Mouse (Mus musculus): ENCODE data around the gene Nrm. TPM values are rescaled to one million over a fixed set of nuclear protein-coding genes. Genes with fewer than 3 reads are reported as not detected.
A peak's percentile ranks its signal among the peaks of the same experiment; 100 is the strongest.

The Nrm gene
- polyA plus RNA-seq, 1 experiment from 2014 or later, result 33.2 TPM

DNA sequence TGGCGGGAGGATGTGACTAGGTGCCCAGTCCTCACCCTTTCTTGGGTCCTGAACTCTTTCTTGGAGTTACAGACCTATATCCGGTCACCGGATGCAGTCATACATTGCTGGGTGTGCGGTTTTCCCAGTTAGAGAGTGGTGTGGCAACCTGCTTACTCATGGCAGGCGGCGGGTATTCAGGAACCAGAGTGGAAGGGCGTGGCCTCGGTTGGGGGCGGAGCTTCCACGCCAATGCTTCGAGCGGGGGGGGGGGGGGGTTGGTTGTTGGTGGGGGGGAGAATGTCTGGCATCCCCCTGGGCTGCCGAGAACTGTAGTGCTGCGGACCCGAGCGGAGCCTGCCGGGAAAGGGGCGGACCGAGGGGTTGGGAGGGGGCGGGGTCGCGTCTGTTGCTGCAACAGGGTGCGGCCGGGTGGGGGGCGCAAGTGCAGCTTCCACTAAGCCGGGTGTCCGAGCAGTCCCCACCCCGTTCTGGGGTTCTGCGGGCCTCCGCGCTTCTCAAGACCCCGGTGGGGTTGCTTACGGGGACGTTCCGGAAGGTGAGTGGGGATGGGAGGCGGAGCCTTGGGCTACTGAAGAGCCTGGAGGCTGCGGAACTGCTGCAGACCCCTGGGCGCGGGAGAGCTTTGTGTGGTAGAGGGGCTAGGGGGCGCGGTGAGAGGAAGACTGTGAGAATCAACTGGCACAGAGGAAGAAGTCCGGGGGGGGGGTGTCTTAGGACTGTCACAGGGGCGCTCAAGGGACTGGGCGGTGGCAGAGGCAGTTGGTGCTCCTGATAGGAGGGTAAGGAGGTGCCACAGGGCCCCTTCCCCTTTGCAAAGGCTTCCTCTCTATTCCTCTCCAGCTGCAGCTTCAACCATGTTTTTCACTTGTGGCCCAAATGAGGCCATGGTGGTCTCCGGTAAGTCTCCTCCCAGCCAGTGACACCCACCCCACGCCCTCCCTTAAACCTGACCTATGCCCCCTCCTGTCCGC, 37.9 kb upstream of the Nrm start, which contains the start of gene Flot1:
TSS of gene Flot1 (plus strand) at position 267 of the 974 bp plus-strand sequence.
- Histone ChIP-seq H3K27ac (peak within 1 kb of the TSS; percentile 89), H3K4me1 (replicated peaks) (peaks cover 33% of the 10 kb centered on the region), H3K4me3 (replicated peaks) (peak within 1 kb of the TSS; percentile 66), H3K4me2 (replicated peaks) (peak within 1 kb of the TSS; percentile 87), H3K36me3 (peaks cover 28% of the 10 kb centered on the region), H3K9me3 (no peaks in the 10 kb centered on the region), H3K27me3 (peaks cover 26% of the 10 kb centered on the region), H3K9ac (replicated peaks) (peak within 1 kb of the TSS; percentile 80)
- peak; percentile 90 for ATAC-seq
- WGBS, result under 1% methylated on average over 45 of the region's 47 CpGs

DNA sequence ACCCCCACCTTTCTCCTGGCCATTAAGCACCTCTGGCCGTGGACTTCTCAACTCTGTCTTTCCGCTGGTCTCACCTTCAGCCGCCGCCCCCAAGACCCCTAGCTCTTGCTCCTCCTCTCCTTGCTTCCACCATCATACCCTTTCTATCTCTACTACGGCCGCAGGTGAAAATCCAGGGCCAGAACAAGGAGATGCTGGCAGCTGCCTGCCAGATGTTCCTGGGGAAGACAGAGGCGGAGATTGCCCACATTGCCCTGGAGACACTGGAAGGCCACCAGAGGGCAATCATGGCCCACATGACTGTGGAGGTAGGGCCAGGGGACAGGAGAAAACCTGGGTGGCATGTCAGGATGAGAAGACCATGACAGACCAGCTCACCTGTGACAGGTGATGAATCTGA, 36.7 kb upstream of the Nrm start:
- Histone ChIP-seq H3K9ac (replicated peaks) (0 out of 2 replicates have a peak overlapping the region, but pooled peaks have one; percentile 80), H3K4me2 (replicated peaks) (peak overlapping the region; percentile 87), H3K9me3 (no peaks in the 10 kb centered on the region), H3K4me3 (replicated peaks) (peak overlapping the region; percentile 66), H3K27me3 (peaks cover 21% of the 10 kb centered on the region), H3K36me3 (peaks cover 28% of the 10 kb centered on the region), H3K27ac (no peak overlapping the region), H3K4me1 (replicated peaks) (peaks cover 34% of the 10 kb centered on the region)
- WGBS, result 71% methylated on average over 7 of the region's 7 CpGs
- ATAC-seq, result no peak

GRCm38 (mm10) chr17:35825109-35825850, 35.8 kb upstream of the Nrm start:
- 93% methylated on average over 13 of the region's 13 CpGs for WGBS
- Histone ChIP-seq H3K36me3 (peaks cover 28% of the 10 kb centered on the region), H3K27me3 (peaks cover 12% of the 10 kb centered on the region), H3K9ac (replicated peaks) (no peak overlapping the region), H3K9me3 (no peaks in the 10 kb centered on the region), H3K27ac (no peak overlapping the region), H3K4me3 (replicated peaks) (no peak overlapping the region), H3K4me2 (replicated peaks) (no peak overlapping the region), H3K4me1 (replicated peaks) (peaks cover 42% of the 10 kb centered on the region)
- ATAC-seq, result no peak

GRCm38 (mm10) chr17:35829737-35830136, 31.4 kb upstream of the Nrm start:
- Histone ChIP-seq H3K36me3 (peaks cover 59% of the 10 kb centered on the region), H3K4me3 (replicated peaks) (peak overlapping the region; percentile 2; the same call in 1 of the 2 replicates)

GRCm38 (mm10) chr17:35832400-35833238, 28.5 kb upstream of the Nrm start:
- Histone ChIP-seq H3K4me3 (replicated peaks) (no peak overlapping the region), H3K36me3 (peaks cover 58% of the 10 kb centered on the region), H3K4me1 (replicated peaks) (peaks cover 42% of the 10 kb centered on the region), H3K4me2 (replicated peaks) (no peak overlapping the region), H3K27me3 (no peaks in the 10 kb centered on the region), H3K9me3 (no peaks in the 10 kb centered on the region), H3K27ac (peak overlapping the region; percentile 15; the same call in 1 of the 2 replicates), H3K9ac (replicated peaks) (no peak overlapping the region)
- WGBS, result 69% methylated on average over 8 of the region's 8 CpGs
- ATAC-seq, result no peak

More at GRCm38 (mm10) chr17:35829737-35830136, 31.4 kb upstream of the Nrm start:
- Histone ChIP-seq H3K4me1 (replicated peaks) (peaks cover 27% of the 10 kb centered on the region), H3K9me3 (no peaks in the 10 kb centered on the region), H3K27me3 (no peaks in the 10 kb centered on the region), H3K4me2 (replicated peaks) (peak overlapping the region; percentile 15; the same call in 1 of the 2 replicates), H3K9ac (replicated peaks) (no peak overlapping the region), H3K27ac (no peak overlapping the region)
- ATAC-seq, result peak; percentile 75
- 1% methylated on average over 21 of the region's 21 CpGs for WGBS

- peaks cover 51% of the 10 kb centered on the region for H3K36me3 ChIP-seq
- peaks cover 42% of the 10 kb centered on the region for H3K4me1 ChIP-seq (replicated peaks)
- no peak overlapping the region for H3K4me2 ChIP-seq (replicated peaks)
- no peak for ATAC-seq
- H3K27ac ChIP-seq, result 0 out of 2 replicates have a peak overlapping the region, but pooled peaks have one; percentile 16
- 0 out of 2 replicates have a peak overlapping the region, but pooled peaks have one; percentile 3 for H3K4me3 ChIP-seq (replicated peaks)
- no peak overlapping the region for H3K9ac ChIP-seq (replicated peaks)
- H3K9me3 ChIP-seq, result no peaks in the 10 kb centered on the region
- no peaks in the 10 kb centered on the region for H3K27me3 ChIP-seq
- WGBS, result 32% methylated on average over 5 of the region's 5 CpGs
Measured at GRCm38 (mm10) chr17:35833239-35833751, 27.8 kb upstream of the Nrm start.

GRCm38 (mm10) chr17:35833894-35834293, 27.2 kb upstream of the Nrm start:
- Histone ChIP-seq H3K27ac (0 out of 2 replicates have a peak overlapping the region, but pooled peaks have one; percentile 32), H3K4me1 (replicated peaks) (peaks cover 47% of the 10 kb centered on the region)

DNA sequence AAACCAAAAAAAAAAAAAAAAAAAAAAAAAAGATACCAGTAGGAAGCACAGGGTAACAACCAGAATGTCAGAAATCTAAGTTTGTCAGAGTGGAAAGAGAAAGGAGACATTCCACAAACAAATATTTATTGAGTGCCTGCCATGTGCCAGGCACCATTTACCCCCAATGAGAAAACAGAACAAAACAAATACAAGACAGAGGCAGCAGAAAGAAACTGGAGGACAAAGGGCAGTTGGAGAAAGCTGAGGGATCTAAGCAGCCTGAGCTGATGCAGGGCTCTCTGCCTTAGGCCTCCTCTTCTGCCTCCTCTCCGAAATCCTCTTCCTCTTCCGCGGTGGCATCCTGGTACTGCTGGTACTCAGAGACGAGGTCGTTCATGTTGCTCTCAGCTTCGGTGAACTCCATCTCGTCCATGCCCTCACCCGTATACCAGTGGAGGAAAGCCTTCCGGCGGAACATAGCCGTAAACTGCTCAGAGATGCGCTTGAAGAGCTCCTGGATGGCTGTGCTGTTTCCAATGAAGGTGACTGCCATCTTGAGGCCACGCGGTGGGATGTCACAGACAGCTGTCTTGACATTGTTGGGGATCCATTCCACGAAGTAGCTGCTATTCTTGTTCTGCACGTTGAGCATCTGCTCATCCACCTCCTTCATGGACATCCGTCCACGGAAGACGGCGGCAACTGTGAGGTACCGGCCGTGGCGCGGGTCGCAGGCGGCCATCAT, 26.3 kb upstream of the Nrm start:
- Histone ChIP-seq H3K4me1 (replicated peaks) (peaks cover 50% of the 10 kb centered on the region), H3K9me3 (no peaks in the 10 kb centered on the region), H3K27ac (peak overlapping the region; percentile 25; the same call in 1 of the 2 replicates), H3K4me3 (replicated peaks) (peak overlapping the region; percentile 94), H3K36me3 (peaks cover 51% of the 10 kb centered on the region), H3K9ac (replicated peaks) (peak overlapping the region; percentile 99), H3K27me3 (no peaks in the 10 kb centered on the region), H3K4me2 (replicated peaks) (peak overlapping the region; percentile 86)
- WGBS, result 79% methylated on average over 26 of the region's 26 CpGs
- ATAC-seq, result no peak

More at GRCm38 (mm10) chr17:35833894-35834293, 27.2 kb upstream of the Nrm start:
- no peaks in the 10 kb centered on the region for H3K9me3 ChIP-seq
- H3K36me3 ChIP-seq, result peaks cover 51% of the 10 kb centered on the region
- peak overlapping the region; percentile 86 for H3K4me2 ChIP-seq (replicated peaks)
- peak overlapping the region; percentile 55 for H3K9ac ChIP-seq (replicated peaks)
- peak overlapping the region; percentile 22 for H3K4me3 ChIP-seq (replicated peaks)
- no peaks in the 10 kb centered on the region for H3K27me3 ChIP-seq
- 64% methylated on average over 5 of the region's 5 CpGs for WGBS
- no peak for ATAC-seq

GRCm38 (mm10) chr17:35835424-35836140, 25.5 kb upstream of the Nrm start:
- Histone ChIP-seq H3K9ac (replicated peaks) (peak overlapping the region; percentile 99), H3K4me3 (replicated peaks) (peak overlapping the region; percentile 94), H3K27ac (peak overlapping the region; percentile 41; the same call in 1 of the 2 replicates), H3K36me3 (peaks cover 48% of the 10 kb centered on the region), H3K4me2 (replicated peaks) (peak overlapping the region; percentile 86), H3K27me3 (no peaks in the 10 kb centered on the region), H3K9me3 (no peaks in the 10 kb centered on the region), H3K4me1 (replicated peaks) (peaks cover 51% of the 10 kb centered on the region)
- WGBS, result 76% methylated on average over 26 of the region's 26 CpGs
- no peak for ATAC-seq

All from midbrain, embryonic 13.5 days (tissue).